Mouse (Mus musculus) heart, adult 2 months (tissue): ENCODE measurements around the gene Fkbp6. TPM values are rescaled to one million over a fixed set of nuclear protein-coding genes. Genes with fewer than 3 reads are reported as not detected.

Experiments used
- DNase-seq, 2 experiments: peaks; one replicate each; pipeline ENCODE4 v3.0.0; 2021
- H3K27ac ChIP-seq: fragments of 200-600 bp; 2 replicates; pipeline ENCODE4 v1.8.1; 2022
- H3K27me3 ChIP-seq: fragments of 200-500 bp; 2 replicates; pipeline ENCODE4 v1.6.1; 2012; ENCODE audit warnings: mild to moderate bottlenecking, low read length, inconsistent platforms, mixed read lengths; ENCODE audit not compliant: control insufficient read depth, insufficient read depth
- H3K36me3 ChIP-seq: fragments of 200-500 bp; 2 replicates; pipeline ENCODE4 v1.6.1; 2012; ENCODE audit warnings: low read length, inconsistent platforms; ENCODE audit not compliant: control insufficient read depth, insufficient read depth
- H3K4me1 ChIP-seq: fragments of 200-500 bp; 2 replicates; pipeline ENCODE4 v1.6.1; 2011; ENCODE audit warnings: low read length; ENCODE audit not compliant: control insufficient read depth, insufficient read depth
- H3K4me3 ChIP-seq: fragments of 200-600 bp; 2 replicates; pipeline ENCODE4 v1.8.1; 2022
- H3K79me2 ChIP-seq: fragments of 200-500 bp; replicated peaks from 2 replicates; pipeline ENCODE4 v1.6.1; 2012; ENCODE audit warnings: mild to moderate bottlenecking, inconsistent platforms, low read length, moderate library complexity, mixed read lengths; ENCODE audit not compliant: control insufficient read depth, insufficient read depth
- H3K9ac ChIP-seq: fragments of 200-500 bp; 2 replicates; pipeline ENCODE4 v1.6.1; 2012; ENCODE audit warnings: low read depth, mild to moderate bottlenecking, control low read depth, inconsistent platforms, low read length, mixed read lengths
- CTCF ChIP-seq: fragments of 200-600 bp; IDR thresholded peaks from 2 replicates; pipeline ENCODE4 v1.8.1; 2022; ENCODE audit warnings: antibody characterized with exemption, mild to moderate bottlenecking, moderate library complexity
- EP300 ChIP-seq: fragments of 200-500 bp; IDR thresholded peaks from 2 replicates; pipeline ENCODE4 v1.6.1; 2011; ENCODE audit warnings: low read depth, low read length, control low read depth; ENCODE audit not compliant: insufficient read depth
- POLR2A ChIP-seq: fragments of 200-500 bp; IDR thresholded peaks from 2 replicates; pipeline ENCODE4 v1.6.1; 2011; ENCODE audit warnings: mild to moderate bottlenecking, low read depth, low read length, control low read depth; ENCODE audit not compliant: insufficient read depth
- WGBS: fragments of 180-500 bp; shearing (Covaris S2); methylation state at CpG from one replicate; pipeline ENCODE4 v1.1.7; 2018; 5-methylcytosine and 5-hydroxymethylcytosine counted together
- intact Hi-C: fragments of 180-260 bp; cut with DNase I; formaldehyde crosslinking; loops from one replicate; pipeline ENCODE4 v1.15.1; 2025
- polyA plus RNA-seq: library from polyadenylated mRNA; depleted of rRNA; stranded (reverse); fragments of >200 nt; gene quantifications from 2 replicates; pipeline ENCODE4 v1.2.3, GENCODE M21; 2012
- total RNA-seq, 2 experiments: library from RNA; stranded (reverse); gene quantifications; 2 replicates each; pipeline ENCODE4 v1.2.3; 2021

The Fkbp6 gene
- total and polyA plus RNA-seq, 3 experiments = 0.31 to 0.41 TPM; not detected in 1

GRCm38 (mm10) chr5:135302454-135302853 lies 47.4 kb downstream of the Fkbp6 start:
- no peak for DNase-seq
- Histone ChIP-seq H3K27ac (no peak overlapping the region), H3K4me1 (no peaks in the 10 kb centered on the region), H3K27me3 (no peaks in the 10 kb centered on the region), H3K9ac (no peak overlapping the region), H3K79me2 (no peaks in the 10 kb centered on the region), H3K36me3 (no peaks in the 10 kb centered on the region), H3K4me3 (no peak overlapping the region)
- WGBS = 84% methylated on average over 3 of the region's 3 CpGs
- TF ChIP-seq CTCF = no peak
- TF ChIP-seq POLR2A = no peak
- TF ChIP-seq EP300 = no peak
- intact Hi-C loops = no loop called here

DNA sequence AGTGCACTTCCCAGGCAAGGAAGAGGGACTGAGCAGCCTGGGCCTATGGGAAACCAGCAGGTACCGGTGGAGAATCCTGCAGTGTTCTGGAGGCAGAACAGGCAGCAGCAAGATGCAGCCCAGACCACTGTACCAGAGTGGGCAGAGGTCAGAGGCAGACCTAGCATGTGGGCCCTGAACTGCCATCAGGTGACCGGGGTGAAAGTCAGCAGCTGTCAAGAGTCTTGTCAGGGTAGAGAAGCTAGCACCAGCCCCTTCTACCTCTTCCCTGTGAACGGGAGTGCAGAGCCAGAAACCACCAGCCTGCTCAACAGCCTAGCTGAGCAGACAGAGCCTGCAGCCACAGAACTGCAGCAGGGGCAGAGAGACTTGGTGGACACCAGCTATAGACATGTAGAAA lies 47.9 kb downstream of the Fkbp6 start:
- Histone ChIP-seq H3K4me3 (no peak overlapping the region), H3K27ac (no peak overlapping the region), H3K27me3 (no peaks in the 10 kb centered on the region), H3K9ac (no peak overlapping the region), H3K36me3 (no peaks in the 10 kb centered on the region), H3K4me1 (no peaks in the 10 kb centered on the region), H3K79me2 (no peaks in the 10 kb centered on the region)
- DNase-seq = no peak
- TF ChIP-seq EP300 = no peak
- TF ChIP-seq POLR2A = no peak
- TF ChIP-seq CTCF = no peak
- 32% methylated on average over 3 of the region's 3 CpGs for WGBS
- intact Hi-C loops = no loop called here

DNA sequence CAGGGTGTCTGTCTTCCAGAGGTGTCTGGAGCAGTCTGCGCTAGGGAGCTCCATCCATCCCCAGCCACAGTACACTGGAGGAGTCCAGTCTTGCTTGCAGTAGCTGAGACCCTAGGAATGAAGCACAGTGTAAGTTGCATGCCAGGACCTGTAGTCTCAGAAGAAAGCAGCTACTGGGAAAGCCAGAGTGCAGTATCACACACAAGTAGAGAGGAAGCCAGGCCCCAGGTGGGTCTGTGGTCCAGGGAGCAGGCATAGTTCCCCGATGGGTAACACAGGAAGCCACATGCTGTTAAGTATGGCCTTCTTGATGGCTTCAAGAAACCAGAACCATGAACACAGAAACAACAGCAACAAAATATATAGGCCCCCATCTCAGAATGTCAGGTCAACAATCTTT lies 57.8 kb downstream of the Fkbp6 start:
- no peaks in the 10 kb centered on the region for H3K36me3 ChIP-seq
- H3K4me3 ChIP-seq = no peak overlapping the region
- no peak for TF ChIP-seq POLR2A
- TF ChIP-seq EP300 = no peak
- no peak for TF ChIP-seq CTCF
- H3K4me1 ChIP-seq = no peaks in the 10 kb centered on the region
- WGBS = 90% methylated on average over 2 of the region's 2 CpGs
- H3K27ac ChIP-seq = no peak overlapping the region
- H3K79me2 ChIP-seq = no peaks in the 10 kb centered on the region
- no peak for DNase-seq
- intact Hi-C loops = no loop called here
- H3K9ac ChIP-seq = no peak overlapping the region
- H3K27me3 ChIP-seq = no peaks in the 10 kb centered on the region

DNA sequence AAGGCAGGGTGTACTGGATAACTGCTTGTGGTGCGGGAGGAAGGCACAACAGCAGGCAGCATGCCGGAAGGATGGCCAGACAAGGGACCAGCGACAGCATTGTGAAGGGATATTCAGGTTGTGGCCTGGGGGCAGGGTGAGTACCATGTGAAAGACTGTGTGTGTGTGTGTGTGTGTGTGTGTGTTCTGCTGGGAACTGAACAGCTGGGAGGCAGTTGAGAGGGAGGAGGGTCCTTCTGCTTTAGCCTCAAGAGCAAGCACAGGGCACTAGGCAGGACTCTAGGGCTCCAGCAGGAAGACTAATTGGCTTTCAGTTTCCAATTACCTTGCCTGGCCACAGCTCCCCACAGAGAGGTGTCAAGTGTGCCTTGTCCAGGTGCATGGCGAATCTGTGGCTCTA lies 58.7 kb downstream of the Fkbp6 start:
- Histone ChIP-seq H3K27me3 (no peaks in the 10 kb centered on the region), H3K27ac (no peak overlapping the region), H3K4me3 (no peak overlapping the region), H3K36me3 (no peaks in the 10 kb centered on the region), H3K79me2 (no peaks in the 10 kb centered on the region), H3K4me1 (no peaks in the 10 kb centered on the region), H3K9ac (no peak overlapping the region)
- intact Hi-C loops = no loop called here
- TF ChIP-seq POLR2A (no peak), EP300 (no peak), CTCF (no peak)
- DNase-seq = no peak
- 71% methylated on average over 4 of the region's 4 CpGs for WGBS

DNA sequence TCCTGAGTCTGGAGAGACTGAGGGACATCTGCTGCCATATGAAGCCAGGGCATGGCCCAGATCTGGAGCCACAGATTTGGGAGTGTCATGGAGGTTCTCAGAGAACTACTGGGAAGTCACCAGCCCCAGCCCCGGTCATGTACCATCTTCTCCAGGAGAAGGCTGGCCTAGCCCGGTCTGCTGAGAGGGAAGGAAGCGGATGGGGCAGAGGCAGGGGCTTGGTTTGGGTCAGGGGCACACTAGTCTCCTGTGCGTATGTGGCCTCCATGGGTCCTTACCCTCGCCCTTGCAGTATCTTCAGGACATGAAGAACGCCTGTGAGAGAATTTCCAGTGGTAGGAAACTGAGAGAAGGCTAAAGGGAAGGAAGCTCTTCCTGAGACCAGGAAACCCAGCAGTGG lies 59.1 kb downstream of the Fkbp6 start:
- no peak overlapping the region for H3K27ac ChIP-seq
- H3K79me2 ChIP-seq = no peaks in the 10 kb centered on the region
- TF ChIP-seq EP300 (no peak), POLR2A (no peak), CTCF (no peak)
- no peaks in the 10 kb centered on the region for H3K4me1 ChIP-seq
- H3K4me3 ChIP-seq = no peak overlapping the region
- DNase-seq = no peak
- no peak overlapping the region for H3K9ac ChIP-seq
- 75% methylated on average over 6 of the region's 6 CpGs for WGBS
- no peaks in the 10 kb centered on the region for H3K27me3 ChIP-seq
- intact Hi-C loops = no loop called here
- H3K36me3 ChIP-seq = no peaks in the 10 kb centered on the region

DNA sequence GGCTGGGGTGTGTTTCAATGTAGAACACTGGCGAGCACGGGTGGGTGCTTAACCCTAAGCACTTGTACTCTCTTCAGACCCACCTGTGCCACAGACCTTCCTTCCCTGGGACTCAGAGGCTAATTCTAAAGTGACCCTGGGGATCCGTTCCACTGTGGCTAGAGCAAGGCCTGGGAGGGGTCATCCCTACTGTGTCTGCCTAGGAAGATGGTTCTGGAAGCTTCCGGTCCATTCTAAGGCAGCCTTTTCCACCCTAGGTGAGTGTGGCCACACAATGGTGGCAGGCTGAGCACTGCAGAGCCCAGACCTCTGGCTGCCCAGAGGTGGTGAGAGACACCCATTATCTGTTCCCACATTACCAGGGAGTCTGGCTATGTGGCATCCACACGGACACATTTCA lies 62.9 kb downstream of the Fkbp6 start:
- H3K9ac ChIP-seq = no peak overlapping the region
- no peak for TF ChIP-seq EP300
- TF ChIP-seq POLR2A = no peak
- no peak for TF ChIP-seq CTCF
- no peaks in the 10 kb centered on the region for H3K27me3 ChIP-seq
- H3K4me3 ChIP-seq = no peak overlapping the region
- 64% methylated on average over 5 of the region's 5 CpGs for whole genome bisulfite sequencing
- no peaks in the 10 kb centered on the region for H3K36me3 ChIP-seq
- intact Hi-C loops = loop anchor here (1.0 kb wide), 2 partner anchors 51 to 169 kb away; no protein-coding TSS in a partner anchor
- no peaks in the 10 kb centered on the region for H3K4me1 ChIP-seq
- H3K27ac ChIP-seq = no peak overlapping the region
- H3K79me2 ChIP-seq = no peaks in the 10 kb centered on the region
- DNase-seq = no peak
